Mouse (Mus musculus) embryo, embryonic 10.5 days (tissue): Measurements from ENCODE around the gene Gpank1.
A peak's percentile ranks its signal among the peaks of the same experiment; 100 is the strongest.

Experiments
- DNase-seq: peaks from one replicate; pipeline ENCODE4 v3.0.0-alpha.2; 2015; ENCODE audit warnings: low spot score

Gene Gpank1

DNA sequence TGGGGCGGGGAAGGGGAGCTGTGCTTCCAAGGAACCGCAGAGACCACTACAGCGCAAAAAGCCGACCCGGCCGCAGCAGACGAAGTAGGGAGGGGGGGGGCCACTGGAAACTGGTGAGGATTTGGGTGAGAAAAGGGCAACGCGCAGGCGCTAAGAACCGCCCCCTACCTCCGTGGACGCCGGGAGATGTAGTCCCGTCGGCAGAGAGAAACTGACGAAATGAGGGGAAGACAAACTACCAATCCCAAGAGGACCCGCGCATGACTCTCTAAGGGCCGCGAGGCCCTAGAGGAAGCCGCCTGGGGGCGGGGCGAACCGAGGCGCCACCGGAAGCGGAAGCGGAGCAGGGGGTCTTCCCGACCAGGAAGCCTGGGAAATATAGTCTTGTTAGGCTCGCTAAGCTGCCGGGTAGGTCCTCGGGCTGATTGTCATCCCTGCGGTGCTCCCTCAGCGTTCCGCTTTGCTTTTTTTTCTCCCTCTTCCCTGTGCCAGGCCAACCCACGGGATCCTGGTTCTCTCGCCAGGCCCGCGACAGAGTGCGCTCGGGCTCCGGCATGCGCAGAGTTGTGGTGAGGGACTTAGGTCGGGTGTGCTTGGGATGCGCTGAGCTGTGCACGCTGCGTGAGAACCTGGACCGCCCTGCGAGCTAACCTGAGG lies at the start of gene Gpank1:
Gene Gpank1 (plus strand): TSS at position 313 of the 657 bp plus-strand sequence.
- DNase-seq = peak; percentile 99

DNA sequence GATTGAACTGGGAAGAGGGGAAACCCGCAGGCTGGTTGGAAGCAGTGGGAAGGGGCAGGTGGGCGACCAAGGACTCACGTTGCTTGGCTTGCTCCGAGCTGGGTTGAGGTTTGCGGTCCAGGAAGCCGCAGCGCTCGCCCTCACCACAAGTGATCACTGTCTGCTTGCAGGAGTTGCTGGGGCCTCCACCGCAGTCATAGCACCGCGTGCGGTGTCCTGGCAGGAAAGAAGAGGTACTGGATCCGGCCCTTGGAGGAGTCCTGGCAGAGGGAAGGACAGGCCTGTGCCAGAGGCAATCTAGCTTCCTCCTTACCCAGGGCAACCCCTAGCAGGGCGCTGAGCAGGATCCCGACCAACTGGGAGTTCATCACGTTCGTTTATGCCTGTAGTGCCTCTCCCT lies 47.2 kb upstream of the Gpank1 start:
- DNase-seq = no peak

DNA sequence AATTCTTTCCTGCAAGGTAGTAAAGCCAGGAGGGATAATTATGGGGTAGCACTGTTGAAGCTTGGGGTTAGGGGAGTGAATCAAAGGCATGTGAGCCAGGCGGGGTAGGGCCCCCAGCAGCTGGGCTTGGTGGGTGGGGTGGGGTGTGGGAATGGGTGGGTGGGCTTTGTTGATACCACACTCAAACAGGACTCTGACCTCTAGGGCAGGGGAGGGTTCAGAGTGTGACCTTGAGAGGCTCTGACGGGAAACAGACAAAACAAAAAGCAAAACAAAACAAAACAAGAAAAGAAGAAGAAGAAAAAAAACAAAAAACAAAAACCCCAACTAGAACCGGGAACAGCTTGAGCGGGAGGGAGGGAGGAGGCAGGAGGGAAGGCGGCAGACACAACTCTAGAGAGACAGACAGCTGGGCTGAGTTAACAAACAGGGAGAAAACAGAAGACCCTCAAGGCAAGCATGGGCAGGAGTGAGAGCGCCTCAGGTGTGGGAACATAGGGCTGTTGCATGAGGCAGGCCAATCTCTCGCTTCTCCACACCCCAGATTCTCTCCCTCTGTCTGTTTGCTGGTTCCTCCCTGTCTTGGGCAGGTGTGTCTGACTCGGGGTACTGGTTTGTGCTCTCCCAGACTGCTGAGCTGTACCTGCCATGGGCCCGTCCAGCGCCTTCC lies 44.6 kb upstream of the Gpank1 start, which contains the start of gene Ly6g6e:
Gene Ly6g6e (plus strand): TSS at position 396 of the 670 bp plus-strand sequence.
- DNase-seq = no peak

DNA sequence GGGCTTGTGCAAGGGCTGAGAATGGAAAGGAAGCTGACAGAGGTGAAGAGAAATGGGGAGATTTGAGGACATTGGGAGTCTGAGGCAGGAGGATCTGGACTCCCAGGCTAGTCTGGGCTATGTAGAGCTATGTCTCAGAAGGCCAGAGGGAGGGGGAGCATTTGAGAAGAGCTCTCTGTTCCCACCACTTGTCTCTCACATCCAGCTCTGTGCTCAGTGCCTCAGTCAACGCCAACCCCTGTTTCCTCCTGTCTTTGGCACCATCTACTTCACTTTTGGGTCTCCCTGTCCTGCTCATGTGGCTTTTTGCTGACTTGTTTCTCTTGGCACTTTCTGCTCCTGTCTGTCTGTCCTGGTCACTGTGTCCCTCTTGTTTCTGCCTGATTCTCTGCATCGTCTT lies 44.0 kb upstream of the Gpank1 start:
- DNase-seq = no peak

DNA sequence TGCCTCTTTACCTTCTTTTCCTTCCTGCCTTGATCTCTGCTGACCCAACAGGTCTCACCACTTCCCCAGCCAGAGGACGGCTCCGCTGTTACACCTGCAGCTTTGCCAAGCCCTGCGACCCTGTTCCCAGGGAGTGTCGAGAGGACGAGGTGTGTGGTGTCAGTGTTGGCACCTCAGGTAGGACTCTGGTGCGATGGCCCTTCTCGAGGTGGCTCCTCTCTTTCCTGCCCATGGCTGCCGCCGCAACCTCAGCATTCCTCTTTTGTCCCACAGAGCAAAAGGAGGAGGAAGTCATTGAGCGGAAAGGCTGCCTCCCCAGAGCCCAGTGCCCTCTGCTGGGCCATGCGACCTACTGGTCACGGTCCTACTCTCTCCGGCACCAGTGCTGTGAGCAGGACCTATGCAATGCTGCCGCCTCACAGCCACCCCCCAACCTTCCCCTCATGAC lies 43.4 kb upstream of the Gpank1 start, which contains the start of gene Ly6g6d:
Gene Ly6g6d (minus strand): TSS at position 280 of the 448 bp plus-strand sequence.
- DNase-seq = peak; percentile 70

DNA sequence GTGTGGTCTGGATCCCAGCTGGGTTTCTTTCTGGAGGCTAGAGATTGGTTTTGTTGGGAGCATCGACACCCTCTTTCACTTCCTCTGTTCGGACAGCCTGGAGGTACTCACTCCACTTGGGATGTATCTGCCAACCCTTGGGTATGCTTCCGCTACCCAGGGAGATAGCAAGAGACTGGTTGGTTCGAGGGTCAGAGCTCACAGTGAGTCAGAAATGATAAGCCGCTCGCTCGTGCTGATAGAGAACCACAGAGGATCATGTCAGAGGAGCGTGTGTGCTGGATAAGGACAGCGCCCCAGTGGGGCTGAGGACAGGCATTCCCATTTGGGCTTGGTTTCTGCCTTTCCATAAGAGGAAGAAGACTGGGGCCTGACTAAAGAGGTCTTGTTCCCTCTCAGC lies 41.5 kb upstream of the Gpank1 start:
- DNase-seq = no peak

DNA sequence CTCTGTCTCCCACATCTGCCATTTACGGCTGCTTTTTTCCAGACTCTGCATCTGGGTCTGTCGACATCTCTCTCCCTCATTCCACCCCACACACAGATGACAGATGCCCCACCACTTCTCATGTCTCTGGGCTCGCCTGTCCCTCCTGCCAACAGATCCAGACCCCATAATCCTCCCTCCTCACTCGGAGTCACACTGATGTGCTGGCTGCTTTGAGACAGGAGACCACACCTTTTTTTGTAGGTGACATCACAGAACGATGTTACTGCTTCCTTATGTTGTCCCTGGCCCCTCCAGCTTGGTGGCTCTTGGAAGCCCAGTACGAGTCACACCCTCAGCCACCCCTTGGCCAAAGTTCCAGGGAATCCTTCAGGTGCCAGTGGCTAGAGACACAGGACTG lies 41.0 kb upstream of the Gpank1 start:
- DNase-seq = no peak

DNA sequence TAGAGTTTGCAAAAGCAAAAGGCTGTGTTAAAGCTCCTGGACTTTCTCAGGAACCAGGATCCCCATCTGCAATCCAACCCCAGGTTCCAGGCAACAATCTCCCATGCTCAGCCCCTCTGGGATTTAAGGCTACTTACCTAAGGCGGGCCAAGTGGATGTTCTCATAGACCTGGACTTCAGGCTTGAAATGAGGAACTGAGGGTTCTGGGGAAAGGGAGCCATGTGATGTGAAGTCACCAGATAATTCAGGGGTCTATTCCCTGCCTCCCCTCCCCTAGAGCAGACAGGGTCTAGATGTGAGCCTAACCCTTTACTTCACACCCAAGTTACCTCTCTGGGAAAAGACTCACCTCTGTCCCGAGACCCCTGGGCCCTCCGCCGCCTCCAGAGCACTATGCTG lies 40.5 kb upstream of the Gpank1 start:
- no peak for DNase-seq

DNA sequence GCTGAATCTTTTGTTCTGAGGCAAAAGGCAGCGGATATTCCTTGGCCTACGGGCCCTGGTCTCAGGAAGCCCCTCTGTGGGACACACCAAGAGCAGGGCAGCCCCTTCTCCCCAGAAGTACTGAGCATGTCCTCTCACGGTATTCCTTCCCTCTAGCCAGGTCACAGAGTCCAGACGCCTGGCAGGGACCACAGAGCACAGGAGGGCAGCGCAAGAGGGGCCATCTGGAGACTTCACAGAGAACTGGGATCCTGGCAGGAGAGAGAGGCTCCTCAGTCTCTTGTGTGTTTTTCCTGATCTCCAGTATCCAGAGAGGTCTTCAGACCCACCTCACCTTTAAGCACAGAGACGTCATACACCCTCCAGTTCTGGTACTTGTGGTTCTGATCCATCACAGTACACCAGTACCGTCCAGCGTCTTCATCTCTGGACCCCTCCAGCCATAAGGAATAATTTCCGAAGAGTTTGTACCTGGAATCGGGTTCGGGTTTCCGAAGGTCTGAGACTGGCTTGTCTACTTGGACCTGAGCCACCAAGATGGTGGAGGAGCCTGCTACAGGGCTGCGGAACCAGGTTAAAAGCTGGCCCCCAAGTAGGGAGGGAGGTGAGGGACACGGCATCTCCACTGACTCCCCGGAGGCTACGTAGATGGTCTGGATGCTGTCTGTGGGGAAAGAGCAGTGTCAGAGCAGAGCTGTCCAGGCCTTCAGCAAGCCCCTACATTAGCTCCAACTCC lies 38.2 kb upstream of the Gpank1 start:
- no peak for DNase-seq

DNA sequence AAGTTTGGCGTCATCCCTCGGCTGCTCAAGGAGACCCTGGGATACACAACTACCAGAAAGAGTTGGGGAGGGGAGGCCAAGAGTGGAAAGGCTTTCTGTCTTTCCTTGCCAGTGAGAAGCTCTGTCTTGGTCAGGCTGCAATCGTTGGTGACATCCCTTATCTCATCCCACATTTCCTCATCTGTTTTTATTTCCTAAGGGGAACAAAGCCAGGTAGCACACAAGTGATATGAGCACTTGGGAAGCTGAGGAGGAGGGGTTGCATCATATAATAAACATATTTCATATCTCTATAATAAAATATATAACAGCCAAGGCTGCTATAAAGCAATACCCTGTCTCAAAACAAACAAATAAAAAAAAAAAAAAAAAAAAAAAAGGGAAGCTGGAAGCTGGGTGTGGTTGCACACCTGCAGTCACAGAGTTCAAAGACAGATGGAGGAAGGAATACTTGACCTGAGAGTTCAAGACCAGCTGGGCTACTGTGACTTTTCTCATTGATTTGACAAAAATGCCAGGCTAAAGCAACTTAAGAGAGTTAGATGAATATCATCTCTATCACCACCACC lies 37.2 kb upstream of the Gpank1 start:
- DNase-seq = no peak

DNA sequence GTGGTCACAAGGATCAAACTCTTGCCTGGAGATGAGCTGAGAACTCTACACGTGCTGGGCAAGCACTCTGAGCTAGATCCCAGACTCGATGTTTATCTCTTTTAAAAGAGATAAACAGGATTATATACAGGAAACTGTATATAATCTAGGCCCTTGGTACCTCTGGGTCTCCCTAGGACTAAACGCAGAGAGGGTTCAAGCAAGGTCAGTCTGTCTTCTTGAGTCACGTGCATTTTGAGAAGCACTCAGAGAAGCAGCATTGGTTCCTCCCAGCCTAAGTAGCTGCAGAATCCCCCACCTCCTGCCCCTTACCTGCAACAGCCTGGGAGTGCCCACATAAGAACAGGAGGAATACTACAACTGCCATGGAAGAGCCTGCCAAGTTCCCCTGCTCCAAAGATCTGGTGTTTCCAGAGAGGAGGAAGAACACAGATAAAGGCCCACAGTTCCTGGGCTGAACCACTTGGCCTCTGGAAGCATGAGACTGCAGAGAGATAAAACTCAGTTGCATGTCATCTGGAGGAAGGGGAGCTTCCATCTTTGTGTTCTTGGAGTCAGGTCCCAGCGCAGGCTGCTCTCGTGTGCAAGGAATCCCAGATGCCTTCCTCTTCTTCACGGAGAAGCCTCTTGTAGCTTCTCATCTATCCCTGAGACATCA lies 35.9 kb upstream of the Gpank1 start, which contains the start of gene Ly6g6f:
Gene Ly6g6f (minus strand): TSS at position 403 of the 658 bp plus-strand sequence.
- no peak for DNase-seq

DNA sequence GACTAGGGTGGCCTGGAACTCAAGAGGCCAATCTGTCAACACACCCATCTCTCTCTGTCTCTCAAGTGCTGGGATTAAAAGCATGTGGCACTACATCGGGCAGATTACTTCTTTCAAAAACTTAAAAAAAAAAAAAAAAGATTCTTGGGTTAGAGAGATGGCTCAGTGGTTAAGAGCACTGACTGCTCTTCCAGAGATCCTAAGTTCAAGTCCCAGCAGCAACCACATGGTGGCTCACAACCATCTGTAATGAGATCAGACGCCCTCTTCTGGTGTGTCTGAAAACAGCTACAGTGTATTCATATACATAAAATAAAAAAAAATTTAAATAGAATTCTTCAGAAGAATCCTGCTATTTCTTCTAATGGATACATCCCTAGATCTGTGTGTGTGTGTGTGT lies 33.1 kb upstream of the Gpank1 start:
- no peak for DNase-seq

DNA sequence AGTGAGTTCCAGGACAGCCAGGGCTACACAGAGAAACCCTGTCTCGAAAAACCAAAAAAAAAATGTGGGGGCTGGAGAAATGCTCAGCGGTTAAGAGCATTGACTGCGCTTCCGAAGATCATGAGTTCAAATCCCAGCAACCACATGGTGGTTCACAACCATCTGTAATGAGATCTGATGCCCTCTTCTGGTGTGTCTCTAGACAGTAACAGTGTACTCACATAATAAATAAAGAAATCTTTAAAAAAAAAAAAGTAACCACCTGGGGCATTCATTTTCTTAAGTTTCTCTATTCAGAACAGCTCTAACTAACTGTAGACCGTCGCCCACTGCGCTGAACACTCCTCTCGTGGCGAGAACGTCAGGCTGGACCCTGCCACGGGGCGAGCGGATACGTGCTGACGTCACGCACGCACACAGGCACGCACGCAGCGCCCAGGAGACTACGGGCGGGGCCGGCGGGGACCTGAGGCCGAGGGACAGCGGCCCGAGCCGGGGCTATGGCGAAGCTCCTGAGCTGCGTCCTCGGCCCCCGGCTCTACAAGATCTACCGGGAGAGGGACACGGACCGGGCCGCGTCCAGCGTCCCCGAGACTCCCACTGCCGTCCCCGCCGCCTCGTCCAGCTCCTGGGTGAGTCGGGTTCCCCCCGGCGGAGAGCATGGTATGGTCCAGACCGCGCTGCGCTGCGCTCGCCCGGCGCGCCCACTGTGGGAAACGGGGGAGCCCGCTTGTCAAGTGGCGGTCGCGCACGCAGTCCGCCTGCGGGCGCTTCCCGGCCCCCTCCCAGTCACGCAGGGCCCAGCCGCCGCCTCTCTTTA lies 32.2 kb upstream of the Gpank1 start, which contains the start of gene Abhd16a:
Gene Abhd16a (plus strand): TSS at position 439 of the 820 bp plus-strand sequence.
- DNase-seq = peak; percentile 96

DNA sequence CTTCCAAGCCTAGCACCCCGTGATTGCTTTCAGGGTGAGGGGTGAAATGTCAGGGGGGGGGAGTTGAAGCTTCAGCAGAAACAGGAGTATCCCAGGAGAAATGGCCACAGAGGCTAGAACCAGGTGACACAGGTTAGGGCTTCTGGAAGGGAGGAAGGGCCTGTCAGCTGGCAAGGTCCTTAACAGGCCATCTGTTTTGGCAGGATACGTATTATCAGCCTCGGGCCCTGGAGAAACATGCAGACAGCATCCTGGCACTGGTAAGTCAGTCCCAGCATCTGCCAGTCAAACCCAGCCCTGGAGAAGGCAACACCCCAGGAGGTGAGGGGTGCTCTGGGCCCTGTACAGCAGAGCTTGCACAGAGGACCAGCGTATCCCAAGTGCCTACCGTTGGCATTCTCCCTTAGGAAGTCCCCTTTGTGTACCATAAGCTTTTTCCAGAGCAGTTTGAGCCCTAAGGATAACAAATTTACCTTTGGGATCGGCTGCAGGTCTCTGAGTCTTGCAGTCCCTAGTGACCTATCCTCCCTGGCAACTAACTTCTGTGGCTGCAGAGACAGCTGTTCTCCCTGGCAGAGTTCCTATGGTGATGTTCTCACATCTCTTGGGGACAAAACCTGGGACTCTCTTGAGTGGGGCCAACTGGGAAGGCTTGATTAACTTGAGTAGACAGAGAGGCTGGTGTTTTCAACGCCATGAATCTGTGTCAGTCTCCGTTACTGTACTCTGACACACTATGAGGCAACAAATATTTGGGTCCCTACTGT lies 30.9 kb upstream of the Gpank1 start:
- no peak for DNase-seq

DNA sequence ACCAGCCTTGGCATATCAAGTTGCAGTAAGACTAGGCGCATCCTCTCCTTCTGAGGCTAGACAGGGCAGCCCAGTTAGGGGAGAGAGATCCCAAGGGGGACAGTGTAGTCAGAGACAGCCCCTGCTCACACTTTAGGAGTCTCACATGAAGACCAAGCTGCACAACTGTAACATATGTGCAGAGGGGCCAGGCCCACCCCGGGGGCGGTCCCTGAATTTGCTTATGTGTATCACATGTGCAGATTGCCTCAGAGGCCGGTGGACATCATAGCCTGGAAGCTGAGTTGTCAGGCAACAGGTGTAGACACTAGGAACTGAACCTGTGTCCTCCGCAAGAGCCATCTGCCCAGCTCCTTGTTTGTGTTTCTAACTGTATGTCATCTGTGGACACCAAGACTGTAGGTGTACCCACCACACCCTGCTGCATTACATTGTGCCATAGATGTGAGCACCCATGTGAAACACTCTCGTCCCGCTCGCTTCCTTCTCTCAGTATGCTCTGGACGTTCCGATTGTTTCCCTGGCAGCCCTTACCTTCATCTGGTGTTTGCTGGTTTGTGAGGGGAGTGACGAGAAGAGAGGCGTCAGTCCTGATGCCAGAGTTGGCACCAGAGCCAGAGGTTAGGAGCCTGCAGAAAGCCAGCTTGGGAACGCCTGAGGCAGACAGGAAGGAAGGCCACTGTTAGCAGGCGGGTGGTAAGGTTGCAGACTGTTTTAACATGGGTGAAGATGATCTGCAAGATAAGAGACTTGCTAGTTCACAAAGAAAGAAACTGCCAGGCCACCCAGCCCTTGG lies 28.7 kb upstream of the Gpank1 start:
- DNase-seq = no peak

DNA sequence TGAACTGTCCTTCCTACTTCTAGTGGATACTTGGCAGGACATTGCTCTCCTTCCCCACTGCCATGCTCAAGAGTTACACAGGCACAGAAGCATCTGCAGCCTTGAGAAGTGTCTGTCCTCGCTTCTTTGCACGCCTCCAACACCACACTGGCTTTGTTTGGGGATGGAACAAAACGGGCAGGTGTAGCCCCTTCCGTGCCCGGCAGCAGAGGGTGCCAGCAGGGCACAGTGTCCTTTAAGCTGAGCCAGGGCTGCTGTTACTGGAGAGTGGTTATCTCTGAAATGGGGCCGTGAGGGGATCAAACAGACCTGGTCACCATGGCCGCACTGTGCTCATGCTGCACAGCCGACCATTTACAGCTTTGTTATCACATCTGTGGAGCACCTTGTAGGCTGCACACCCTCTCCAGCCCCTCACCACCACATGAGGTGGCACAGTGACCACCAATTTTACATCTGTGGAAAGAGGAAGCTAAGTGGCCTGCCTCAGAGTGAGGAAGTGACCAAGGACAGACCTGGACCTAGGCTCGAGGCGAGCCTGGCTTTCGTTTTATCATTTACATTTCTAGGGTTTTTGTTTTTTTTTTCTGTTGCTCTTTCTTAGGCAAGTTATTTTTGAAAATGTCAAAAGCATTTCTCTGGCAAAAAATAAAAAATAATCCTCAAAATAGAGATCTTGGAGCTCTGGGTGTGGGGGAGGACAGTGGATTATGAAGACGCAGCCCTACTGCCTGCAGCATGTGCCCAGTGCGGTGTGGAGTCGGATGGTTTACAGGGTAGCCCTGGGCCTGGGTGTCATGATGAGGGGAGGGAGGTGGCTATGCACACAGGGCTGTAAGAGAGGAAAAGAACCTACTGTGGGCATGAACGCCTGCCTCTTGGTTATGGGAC lies 26.5 kb upstream of the Gpank1 start:
- no peak for DNase-seq

DNA sequence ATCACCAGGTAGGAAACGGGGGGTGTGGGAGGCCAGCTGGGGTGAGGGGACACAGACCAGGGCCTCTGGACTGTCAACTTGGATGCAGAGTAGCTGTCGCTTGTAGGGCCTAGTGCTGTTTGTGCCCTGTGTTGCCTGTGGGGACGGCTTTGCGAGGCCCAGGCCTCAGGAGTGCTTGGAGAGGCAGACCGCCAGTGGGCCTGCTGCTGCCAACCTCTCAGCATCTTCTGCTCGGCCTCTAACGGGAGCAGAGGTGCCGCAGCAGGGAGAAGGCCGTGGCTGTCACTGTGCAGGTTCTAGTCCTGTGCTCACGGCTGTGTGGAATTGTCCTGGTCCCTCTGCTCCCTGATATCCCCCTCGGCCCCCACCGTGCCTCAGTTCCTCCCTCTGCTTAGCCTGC lies 24.7 kb upstream of the Gpank1 start:
- DNase-seq = no peak

DNA sequence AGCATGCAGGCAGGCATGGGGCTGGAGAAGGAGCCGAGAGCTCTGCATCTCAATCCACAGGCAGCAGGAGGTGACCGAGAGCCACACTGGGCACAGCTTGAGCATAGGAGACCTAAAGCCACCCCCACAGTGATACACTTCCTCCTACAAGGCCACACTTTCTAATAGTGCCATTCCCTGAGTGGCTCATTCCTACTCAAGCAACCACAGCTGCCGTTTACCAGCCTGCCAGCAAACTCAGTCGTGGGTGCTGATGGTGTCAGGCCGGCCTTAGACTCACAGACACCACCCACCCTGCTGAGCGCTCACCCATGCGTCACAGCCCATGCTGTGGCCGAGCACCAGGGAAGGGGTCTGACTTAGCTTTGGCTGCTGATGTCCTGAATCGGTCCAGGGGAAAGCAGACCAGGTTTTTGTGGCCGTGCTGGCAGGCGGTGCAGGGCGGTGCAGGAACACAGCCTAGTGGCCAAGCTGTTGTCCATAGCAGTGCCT lies 24.0 kb upstream of the Gpank1 start:
- no peak for DNase-seq
